8 mouse cellular contexts compared by ENCODE assay signal in the genomic region with DNA sequence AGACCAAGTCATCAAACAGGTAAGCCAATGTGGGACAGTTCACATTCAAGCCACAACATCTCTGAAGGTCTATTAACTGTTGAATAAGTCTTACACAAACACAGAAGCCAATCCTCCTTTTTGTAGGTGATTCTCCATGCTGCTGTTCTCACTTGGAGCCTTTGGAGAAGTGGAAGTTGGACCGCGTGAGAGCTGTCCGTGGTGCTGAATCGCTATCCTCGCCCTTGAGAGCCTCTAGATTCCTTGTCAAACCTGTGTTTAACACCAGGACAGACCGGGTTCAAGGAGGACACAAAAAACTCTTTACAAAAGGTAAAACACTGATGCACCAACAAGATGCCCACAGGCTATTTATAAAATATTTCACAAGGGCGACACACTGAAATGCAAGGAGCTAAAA.
A peak's percentile ranks its signal among the peaks of the same experiment; 100 is the strongest.
DNase-seq lines count a peak whose midpoint lies in the region; ATAC-seq and TF ChIP-seq lines count a peak whose summit lies in the region.

No protein-coding gene starts in this region.

- no peak for TF ChIP-seq CTCF in midbrain, postnatal 0 days (IDR thresholded peaks at IDR 0.05)

- no peak overlapping the region for H3K9ac ChIP-seq in hindbrain, embryonic 14.5 days
- no peak overlapping the region for H3K9ac ChIP-seq in hindbrain, embryonic 13.5 days
- no peak overlapping the region for H3K9ac ChIP-seq in midbrain, postnatal 0 days (replicated peaks; ENCODE audit: low read length, poor library complexity, severe bottlenecking)
- no peak overlapping the region for H3K9ac ChIP-seq in intestine, embryonic 15.5 days

- no peaks in the 10 kb centered on the region for H3K36me3 ChIP-seq in hindbrain, embryonic 14.5 days (replicated peaks; ENCODE audit: control insufficient read depth, insufficient read depth)
- no peaks in the 10 kb centered on the region for H3K36me3 ChIP-seq in hindbrain, embryonic 13.5 days
- no peaks in the 10 kb centered on the region for H3K36me3 ChIP-seq in midbrain, postnatal 0 days (ENCODE audit: insufficient read depth, low read length)
- no peaks in the 10 kb centered on the region for H3K36me3 ChIP-seq in intestine, embryonic 15.5 days

- no peaks in the 10 kb centered on the region for H3K4me1 ChIP-seq in hindbrain, embryonic 14.5 days (replicated peaks; ENCODE audit: control insufficient read depth, insufficient read depth, low read length)
- no peaks in the 10 kb centered on the region for H3K4me1 ChIP-seq in hindbrain, embryonic 13.5 days (replicated peaks)
- no peaks in the 10 kb centered on the region for H3K4me1 ChIP-seq in midbrain, postnatal 0 days (ENCODE audit: insufficient read depth, low read length)
- no peaks in the 10 kb centered on the region for H3K4me1 ChIP-seq in intestine, embryonic 15.5 days (replicated peaks)

- no peak for ATAC-seq in hindbrain, embryonic 14.5 days (ENCODE audit: low FRiP score)
- ATAC-seq in hindbrain, embryonic 13.5 days (ENCODE audit: low FRiP score): no peak
- ATAC-seq in midbrain, postnatal 0 days (ENCODE audit: low FRiP score): no peak
- no peak for ATAC-seq in intestine, embryonic 15.5 days

- H3K4me3 ChIP-seq in hindbrain, embryonic 14.5 days (replicated peaks; ENCODE audit: low read length): no peak overlapping the region
- no peak overlapping the region for H3K4me3 ChIP-seq in hindbrain, embryonic 13.5 days
- H3K4me3 ChIP-seq in midbrain, postnatal 0 days (ENCODE audit: low read depth, low read length): no peak overlapping the region
- no peak overlapping the region for H3K4me3 ChIP-seq in intestine, embryonic 15.5 days (replicated peaks)

- WGBS in hindbrain, embryonic 14.5 days: 20% methylated on average over 7 of the region's 7 CpGs
- WGBS in hindbrain, embryonic 13.5 days: 22% methylated on average over 7 of the region's 7 CpGs
- WGBS in midbrain, postnatal 0 days: 32% methylated on average over 7 of the region's 7 CpGs
- WGBS in intestine, embryonic 15.5 days: 19% methylated on average over 7 of the region's 7 CpGs

- DNase-seq in hindbrain, embryonic 14.5 days (ENCODE audit: low spot score): peak; percentile 65
- peak; percentile 80 for DNase-seq in ES-CJ7 (ENCODE audit: low read depth, low spot score)
- DNase-seq in c-Kit-positive CD71-negative TER-119-negative erythroid progenitor cells, embryonic 14.5 days (ENCODE audit: low read depth): peak; percentile 45
- peak; percentile 7 to 49 for DNase-seq in kidney, adult 8-10 months
- peak; percentile 43 for DNase-seq in midbrain, postnatal 0 days (ENCODE audit: low spot score)
- DNase-seq in left cerebral cortex, postnatal 36 days (ENCODE audit: low spot score in 2 of 2): no peak

- H3K9me3 ChIP-seq in hindbrain, embryonic 14.5 days (ENCODE audit: control insufficient read depth, low read length): no peaks in the 10 kb centered on the region
- no peaks in the 10 kb centered on the region for H3K9me3 ChIP-seq in hindbrain, embryonic 13.5 days
- no peaks in the 10 kb centered on the region for H3K9me3 ChIP-seq in midbrain, postnatal 0 days (ENCODE audit: low read length)
- no peaks in the 10 kb centered on the region for H3K9me3 ChIP-seq in intestine, embryonic 15.5 days

- H3K27ac ChIP-seq in hindbrain, embryonic 14.5 days: no peak overlapping the region
- H3K27ac ChIP-seq in hindbrain, embryonic 13.5 days: no peak overlapping the region
- H3K27ac ChIP-seq in midbrain, postnatal 0 days (ENCODE audit: low read depth, low read length): no peak overlapping the region
- no peak overlapping the region for H3K27ac ChIP-seq in intestine, embryonic 15.5 days

- H3K4me2 ChIP-seq in hindbrain, embryonic 14.5 days (replicated peaks): no peak overlapping the region
- H3K4me2 ChIP-seq in hindbrain, embryonic 13.5 days: no peak overlapping the region
- no peak overlapping the region for H3K4me2 ChIP-seq in midbrain, postnatal 0 days (ENCODE audit: low read depth, low read length, poor library complexity, severe bottlenecking)
- no peak overlapping the region for H3K4me2 ChIP-seq in intestine, embryonic 15.5 days (replicated peaks)

- intact Hi-C loops in left cerebral cortex, postnatal 36 days (cut with DNase I): no loop called here

- no peaks in the 10 kb centered on the region for H3K27me3 ChIP-seq in hindbrain, embryonic 14.5 days (ENCODE audit: control insufficient read depth, insufficient read depth, low read length)
- no peaks in the 10 kb centered on the region for H3K27me3 ChIP-seq in hindbrain, embryonic 13.5 days
- H3K27me3 ChIP-seq in midbrain, postnatal 0 days (ENCODE audit: insufficient read depth, low read length): no peaks in the 10 kb centered on the region
- no peaks in the 10 kb centered on the region for H3K27me3 ChIP-seq in intestine, embryonic 15.5 days (replicated peaks)

Comparison
In these comparisons a context has a peak if more than half of its experiments do, and no peak if none do; other contexts are left out.
1. DNase-seq: peak in hindbrain, embryonic 14.5 days (single experiment), ES-CJ7 (single experiment), c-Kit-positive CD71-negative TER-119-negative erythroid progenitor cells, embryonic 14.5 days (single experiment), kidney, adult 8-10 months (2 of 2) and midbrain, postnatal 0 days (single experiment); none in left cerebral cortex, postnatal 36 days (0 of 2).